Mouse (Mus musculus) limb, embryonic 13.5 days (tissue): ENCODE data around the gene Ucma. TPM values are rescaled to one million over a fixed set of nuclear protein-coding genes. Genes with fewer than 3 reads are reported as not detected.

Experiments
- ATAC-seq: fragments of 200-750 bp; cut with Nextera tagmentation; 2 replicates; pipeline ENCODE4 v1.8.0; 2017; ENCODE audit warnings: low read depth, moderate number of reproducible peaks, moderate TSS enrichment; ENCODE audit not compliant: low FRiP score
- H3K27ac ChIP-seq: fragments of 300-500 bp; sonication (generic); 2 replicates; pipeline ENCODE4 v1.5.1; 2015; ENCODE audit warnings: inconsistent platforms, mild to moderate bottlenecking, moderate library complexity
- H3K27me3 ChIP-seq: fragments of 300-500 bp; sonication (generic); 2 replicates; pipeline ENCODE4 v1.6.1; 2015; ENCODE audit warnings: mild to moderate bottlenecking, inconsistent platforms
- H3K36me3 ChIP-seq: fragments of 300-500 bp; sonication (generic); 2 replicates; pipeline ENCODE4 v1.6.1; 2015; ENCODE audit warnings: inconsistent platforms, mild to moderate bottlenecking, moderate library complexity
- H3K4me1 ChIP-seq: fragments of 300-500 bp; sonication (generic); 2 replicates; pipeline ENCODE4 v1.6.1; 2015; ENCODE audit warnings: inconsistent platforms
- H3K4me2 ChIP-seq: fragments of 300-500 bp; sonication (generic); replicated peaks from 2 replicates; pipeline ENCODE4 v1.6.1; 2015; ENCODE audit warnings: inconsistent platforms, mild to moderate bottlenecking, moderate library complexity
- H3K4me3 ChIP-seq: fragments of 300-500 bp; sonication (generic); 2 replicates; pipeline ENCODE4 v1.5.1; 2015; ENCODE audit warnings: moderate library complexity, mild to moderate bottlenecking, inconsistent platforms
- H3K9ac ChIP-seq: fragments of 300-500 bp; sonication (generic); 2 replicates; pipeline ENCODE4 v1.6.1; 2015; ENCODE audit warnings: mild to moderate bottlenecking, inconsistent platforms
- H3K9me3 ChIP-seq: fragments of 300-500 bp; sonication (generic); 2 replicates; pipeline ENCODE4 v1.6.1; 2016; ENCODE audit warnings: inconsistent platforms
- WGBS: fragments of 180-500 bp; shearing (Covaris S2); methylation state at CpG from one replicate; pipeline ENCODE4 v1.1.7; 2015; 5-methylcytosine and 5-hydroxymethylcytosine counted together
- polyA plus RNA-seq: library from polyadenylated mRNA; unstranded; fragments of >200 nt; fragmentation: Nextera tagmentation; extraction: Ambion mirVana; gene quantifications from 2 replicates; pipeline ENCODE4 v1.2.1, GENCODE M21; 2015

The Ucma gene
- polyA plus RNA-seq, 1 experiment from 2014 or later, result 0.52 TPM

GRCm38 (mm10) chr2:4983987-4984386 is 8.1 kb downstream of the Ucma start:
- Histone ChIP-seq H3K4me1 (peaks cover 16% of the 10 kb centered on the region; the same call in 1 of the 2 replicates), H3K4me2 (no peak overlapping the region), H3K9me3 (no peaks in the 10 kb centered on the region), H3K36me3 (no peaks in the 10 kb centered on the region), H3K4me3 (no peak overlapping the region), H3K9ac (no peak overlapping the region), H3K27ac (peak overlapping the region; percentile 44; the same call in 1 of the 2 replicates), H3K27me3 (no peaks in the 10 kb centered on the region)
- ATAC-seq, result peak; percentile 44; the same call in 1 of the 2 replicates
- 12% methylated on average over 5 of the region's 5 CpGs for WGBS

- H3K4me3 ChIP-seq, result no peak overlapping the region
- no peak for ATAC-seq
- H3K4me1 ChIP-seq, result peaks cover 16% of the 10 kb centered on the region; the same call in 1 of the 2 replicates
- WGBS, result 72% methylated on average over 6 of the region's 6 CpGs
- no peaks in the 10 kb centered on the region for H3K9me3 ChIP-seq
- no peak overlapping the region for H3K4me2 ChIP-seq
- H3K36me3 ChIP-seq, result peaks cover 3% of the 10 kb centered on the region; the same call in 1 of the 2 replicates
- no peaks in the 10 kb centered on the region for H3K27me3 ChIP-seq
- H3K9ac ChIP-seq, result no peak overlapping the region
- H3K27ac ChIP-seq, result no peak overlapping the region
These were observed 9.1 kb downstream of the Ucma start for GRCm38 (mm10) chr2:4985000-4985399.

- no peak overlapping the region for H3K9ac ChIP-seq
- no peak overlapping the region for H3K27ac ChIP-seq
- peaks cover 19% of the 10 kb centered on the region for H3K36me3 ChIP-seq
- peaks cover 16% of the 10 kb centered on the region; the same call in 1 of the 2 replicates for H3K4me1 ChIP-seq
- H3K4me3 ChIP-seq, result no peak overlapping the region
- no peaks in the 10 kb centered on the region for H3K9me3 ChIP-seq
- 66% methylated on average over 4 of the region's 4 CpGs for WGBS
- ATAC-seq, result no peak
- H3K27me3 ChIP-seq, result no peaks in the 10 kb centered on the region
- no peak overlapping the region for H3K4me2 ChIP-seq
These were observed 10.9 kb downstream of the Ucma start for GRCm38 (mm10) chr2:4986798-4987197.

- Histone ChIP-seq H3K36me3 (peaks cover 25% of the 10 kb centered on the region), H3K4me2 (no peak overlapping the region), H3K9me3 (no peaks in the 10 kb centered on the region), H3K4me3 (no peak overlapping the region), H3K9ac (no peak overlapping the region), H3K27ac (no peak overlapping the region), H3K4me1 (peaks cover 16% of the 10 kb centered on the region; the same call in 1 of the 2 replicates), H3K27me3 (no peaks in the 10 kb centered on the region)
- ATAC-seq, result no peak
- 81% methylated on average over 8 of the region's 8 CpGs for WGBS
These were observed 11.7 kb downstream of the Ucma start for GRCm38 (mm10) chr2:4987388-4988180.

DNA sequence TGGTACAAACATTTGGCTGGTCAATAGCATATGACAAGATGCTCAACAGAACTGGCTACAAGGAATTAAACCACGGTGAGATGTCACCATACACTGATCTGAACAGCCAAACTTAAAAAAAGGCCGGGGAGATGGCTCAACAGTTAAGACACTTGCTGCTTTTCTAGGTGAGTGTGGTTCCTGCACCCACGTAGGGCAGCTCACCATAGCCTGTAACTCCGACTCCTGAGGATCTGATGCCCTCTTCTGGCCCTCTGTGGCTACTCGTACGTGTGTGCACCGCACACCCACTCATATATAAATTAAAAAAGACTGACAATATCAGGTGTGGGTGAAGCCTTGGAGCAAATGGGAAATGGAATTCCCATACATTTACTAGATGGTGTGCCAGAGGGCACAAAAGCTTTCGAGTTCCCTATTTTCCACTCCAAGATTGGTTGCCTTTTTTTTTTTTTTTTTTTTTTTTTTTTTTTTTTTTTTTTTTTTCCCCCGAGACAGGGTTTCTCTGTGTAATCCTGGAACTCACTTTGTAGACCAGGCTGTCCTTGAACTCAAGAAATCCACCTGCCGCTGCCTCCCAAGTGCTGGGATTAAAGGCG is 13.0 kb downstream of the Ucma start:
- ATAC-seq, result no peak
- Histone ChIP-seq H3K9ac (no peak overlapping the region), H3K4me2 (no peak overlapping the region), H3K9me3 (no peaks in the 10 kb centered on the region), H3K4me1 (peaks cover 13% of the 10 kb centered on the region; the same call in 1 of the 2 replicates), H3K27me3 (no peaks in the 10 kb centered on the region), H3K36me3 (peaks cover 36% of the 10 kb centered on the region), H3K4me3 (no peak overlapping the region), H3K27ac (no peak overlapping the region)
- 76% methylated on average over 11 of the region's 11 CpGs for WGBS

- no peak for ATAC-seq
- Histone ChIP-seq H3K9ac (no peak overlapping the region), H3K4me1 (no peaks in the 10 kb centered on the region), H3K27ac (no peak overlapping the region), H3K4me3 (no peak overlapping the region), H3K4me2 (no peak overlapping the region), H3K9me3 (no peaks in the 10 kb centered on the region), H3K27me3 (no peaks in the 10 kb centered on the region), H3K36me3 (peaks cover 77% of the 10 kb centered on the region)
- WGBS, result 93% methylated on average over 11 of the region's 11 CpGs
These were observed 17.7 kb downstream of the Ucma start for GRCm38 (mm10) chr2:4993584-4993983.

DNA sequence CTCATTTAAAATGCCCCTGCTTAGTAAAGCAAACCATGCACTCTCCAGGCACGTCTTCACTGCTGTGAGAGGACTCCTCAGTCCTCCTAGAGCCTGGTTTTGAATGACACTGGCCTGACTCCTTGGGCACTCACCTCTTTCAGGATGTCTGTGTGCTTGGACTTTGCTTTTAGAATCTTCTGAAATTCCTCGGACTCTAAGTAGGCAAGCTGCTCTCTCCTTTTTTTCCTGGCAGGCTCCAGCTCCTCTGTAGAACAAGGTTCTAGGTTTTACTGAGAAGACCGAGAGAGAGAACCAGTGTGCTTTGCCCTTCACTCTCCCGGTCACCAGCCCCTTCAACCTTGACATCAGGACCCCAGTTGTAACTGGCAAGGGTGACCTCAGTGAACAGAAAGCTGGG is 18.5 kb downstream of the Ucma start:
- Histone ChIP-seq H3K4me2 (no peak overlapping the region), H3K4me1 (no peaks in the 10 kb centered on the region), H3K9me3 (no peaks in the 10 kb centered on the region), H3K9ac (no peak overlapping the region), H3K36me3 (peaks cover 83% of the 10 kb centered on the region), H3K27ac (no peak overlapping the region), H3K4me3 (no peak overlapping the region), H3K27me3 (no peaks in the 10 kb centered on the region)
- no peak for ATAC-seq
- 87% methylated on average over 4 of the region's 4 CpGs for WGBS

DNA sequence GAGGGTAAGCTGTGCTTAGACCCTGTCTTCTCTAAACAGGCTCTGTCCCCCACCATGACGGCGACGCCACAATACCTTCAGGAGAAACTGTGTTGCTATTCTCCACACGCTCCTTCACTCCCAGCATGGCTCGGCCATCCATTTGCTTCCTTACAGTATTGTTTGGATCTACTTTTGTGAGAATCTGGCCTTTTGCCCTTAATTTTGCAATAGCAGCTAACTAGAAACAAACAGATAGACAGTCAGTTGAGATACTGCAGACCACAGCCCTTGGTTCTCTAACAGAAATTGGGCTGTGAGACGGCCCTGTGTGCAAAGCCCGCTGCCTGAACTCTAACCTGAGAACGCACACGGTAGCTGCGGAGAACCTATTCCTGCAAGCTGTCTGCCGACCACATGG is 19.7 kb downstream of the Ucma start:
- H3K27ac ChIP-seq, result no peak overlapping the region
- 93% methylated on average over 11 of the region's 11 CpGs for WGBS
- H3K27me3 ChIP-seq, result no peaks in the 10 kb centered on the region
- no peak overlapping the region for H3K4me3 ChIP-seq
- peaks cover 87% of the 10 kb centered on the region for H3K36me3 ChIP-seq
- no peak overlapping the region for H3K9ac ChIP-seq
- ATAC-seq, result no peak
- no peaks in the 10 kb centered on the region for H3K4me1 ChIP-seq
- H3K4me2 ChIP-seq, result no peak overlapping the region
- no peaks in the 10 kb centered on the region for H3K9me3 ChIP-seq

- H3K9ac ChIP-seq, result no peak overlapping the region
- H3K4me3 ChIP-seq, result no peak overlapping the region
- H3K4me1 ChIP-seq, result no peaks in the 10 kb centered on the region
- WGBS, result 94% methylated on average over 6 of the region's 6 CpGs
- no peaks in the 10 kb centered on the region for H3K27me3 ChIP-seq
- H3K27ac ChIP-seq, result no peak overlapping the region
- H3K36me3 ChIP-seq, result peaks cover 87% of the 10 kb centered on the region
- no peak for ATAC-seq
- no peak overlapping the region for H3K4me2 ChIP-seq
- H3K9me3 ChIP-seq, result no peaks in the 10 kb centered on the region
These were observed 20.5 kb downstream of the Ucma start for GRCm38 (mm10) chr2:4996421-4996824.

GRCm38 (mm10) chr2:4998905-4999304 is 23.0 kb downstream of the Ucma start:
- no peak overlapping the region for H3K9ac ChIP-seq
- no peak for ATAC-seq
- WGBS, result 85% methylated on average over 3 of the region's 3 CpGs
- peaks cover 87% of the 10 kb centered on the region for H3K36me3 ChIP-seq
- H3K4me3 ChIP-seq, result no peak overlapping the region
- H3K4me1 ChIP-seq, result no peaks in the 10 kb centered on the region
- H3K9me3 ChIP-seq, result no peaks in the 10 kb centered on the region
- H3K27me3 ChIP-seq, result no peaks in the 10 kb centered on the region
- no peak overlapping the region for H3K27ac ChIP-seq
- no peak overlapping the region for H3K4me2 ChIP-seq

GRCm38 (mm10) chr2:5001266-5001665 is 25.3 kb downstream of the Ucma start:
- no peaks in the 10 kb centered on the region for H3K9me3 ChIP-seq
- no peak overlapping the region for H3K4me2 ChIP-seq
- no peak overlapping the region for H3K27ac ChIP-seq
- ATAC-seq, result no peak
- 89% methylated on average over 6 of the region's 6 CpGs for WGBS
- no peaks in the 10 kb centered on the region for H3K27me3 ChIP-seq
- H3K4me3 ChIP-seq, result no peak overlapping the region
- H3K4me1 ChIP-seq, result no peaks in the 10 kb centered on the region
- H3K9ac ChIP-seq, result no peak overlapping the region
- H3K36me3 ChIP-seq, result peaks cover 82% of the 10 kb centered on the region

GRCm38 (mm10) chr2:5007107-5007506 is 31.2 kb downstream of the Ucma start:
- Histone ChIP-seq H3K4me3 (no peak overlapping the region), H3K4me1 (peaks cover 9% of the 10 kb centered on the region), H3K27ac (no peak overlapping the region), H3K9me3 (no peaks in the 10 kb centered on the region), H3K36me3 (peaks cover 61% of the 10 kb centered on the region), H3K27me3 (no peaks in the 10 kb centered on the region), H3K4me2 (no peak overlapping the region), H3K9ac (no peak overlapping the region)
- no peak for ATAC-seq
- 91% methylated on average over 4 of the region's 4 CpGs for WGBS
